Mouse (Mus musculus) lung, adult 2 months (tissue): ENCODE measurements around the gene Hoxc6.

ENCODE experiments used
- CTCF ChIP-seq: fragments of 200-500 bp; IDR thresholded peaks from 2 replicates; pipeline ENCODE4 v1.5.1; 2011; ENCODE audit warnings: mild to moderate bottlenecking, low read length, control low read depth; ENCODE audit not compliant: insufficient read depth
- POLR2A ChIP-seq: fragments of 200-500 bp; IDR thresholded peaks from 2 replicates; pipeline ENCODE4 v1.6.1; 2011; ENCODE audit warnings: low read depth, mild to moderate bottlenecking, control low read depth, low read length, borderline replicate concordance; ENCODE audit errors: extremely low read depth

DNA sequence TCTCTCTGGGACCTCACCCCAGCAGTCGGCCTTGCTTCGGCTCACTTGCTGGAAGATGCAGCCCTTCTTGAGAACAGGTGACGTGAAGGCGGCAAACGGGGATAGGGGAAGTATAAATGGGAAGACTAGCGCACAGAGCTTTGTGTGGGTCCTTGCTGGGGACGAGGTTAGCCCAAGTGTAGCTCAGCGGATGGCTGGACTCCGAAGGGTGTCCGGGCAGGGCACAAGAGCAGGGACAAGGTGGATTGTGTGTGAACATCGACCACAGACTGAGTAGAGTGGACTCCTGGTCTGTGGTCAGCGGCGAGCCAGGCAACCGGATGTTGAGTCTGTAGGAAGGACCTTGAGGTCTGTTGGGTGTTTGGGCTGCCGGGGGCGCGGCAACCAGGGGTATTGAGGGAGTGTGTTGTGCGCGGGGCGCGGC lies 22.4 kb upstream of the Hoxc6 start:
- TF ChIP-seq POLR2A: no peak
- TF ChIP-seq CTCF: no peak
